Mouse (Mus musculus): Measurements from ENCODE around the gene Ppt2. TPM values are rescaled to one million over a fixed set of nuclear protein-coding genes. Genes with fewer than 3 reads are reported as not detected.

Ppt2 gene
- polyA plus RNA-seq, 1 experiment, result 12.7 TPM

- Histone ChIP-seq H3K79me3 (ENCODE audit: low read depth) (no peaks in the 10 kb centered on the region), H3K36me3 (ENCODE audit: control insufficient read depth, insufficient read depth) (no peaks in the 10 kb centered on the region), H3K79me2 (ENCODE audit: control insufficient read depth, insufficient read depth) (no peaks in the 10 kb centered on the region), H3ac (ENCODE audit: control insufficient read depth, insufficient read length, low read depth) (no peak overlapping the region), H3K27me3 (ENCODE audit: control insufficient read depth, insufficient read depth, insufficient read length) (peaks cover 48% of the 10 kb centered on the region), H3K4me3 (ENCODE audit: insufficient read depth, poor library complexity, severe bottlenecking) (no peak overlapping the region)
- TF ChIP-seq CEBPB (IDR thresholded peaks at IDR 0.05; ENCODE audit: low read depth), result no peak
- no peak for TF ChIP-seq MYOD1 (IDR thresholded peaks at IDR 0.05; ENCODE audit: control insufficient read depth, insufficient read length, low read depth)
- no peak for TF ChIP-seq MAX (IDR thresholded peaks at IDR 0.05)
- TF ChIP-seq USF1 (IDR thresholded peaks at IDR 0.05; ENCODE audit: low read depth), result no peak
- TF ChIP-seq CTCF (IDR thresholded peaks at IDR 0.05; ENCODE audit: control insufficient read depth, insufficient read depth, insufficient read length), result no peak
- TF ChIP-seq FOSL1 (IDR thresholded peaks at IDR 0.05; ENCODE audit: insufficient read depth, low read length, poor library complexity, severe bottlenecking), result no peak
Observed at GRCm38 (mm10) chr17:34568421-34568820, 59.9 kb downstream of the Ppt2 start.

DNA sequence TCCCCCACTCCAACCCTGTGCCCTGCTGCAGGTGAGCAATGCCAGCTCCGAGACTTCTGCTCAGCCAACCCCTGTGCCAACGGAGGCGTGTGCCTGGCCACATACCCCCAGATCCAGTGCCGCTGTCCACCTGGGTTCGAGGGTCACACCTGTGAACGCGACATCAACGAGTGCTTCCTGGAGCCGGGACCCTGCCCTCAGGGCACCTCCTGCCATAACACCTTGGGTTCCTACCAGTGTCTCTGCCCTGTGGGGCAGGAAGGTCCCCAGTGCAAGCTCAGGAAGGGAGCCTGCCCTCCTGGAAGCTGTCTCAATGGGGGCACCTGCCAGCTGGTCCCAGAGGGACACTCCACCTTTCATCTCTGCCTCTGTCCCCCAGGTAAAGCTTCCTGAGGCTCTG, 61.0 kb downstream of the Ppt2 start:
- no peaks in the 10 kb centered on the region for H3K79me3 ChIP-seq (ENCODE audit: low read depth)
- no peak overlapping the region for H3ac ChIP-seq (ENCODE audit: control insufficient read depth, insufficient read length, low read depth)
- H3K27me3 ChIP-seq (ENCODE audit: control insufficient read depth, insufficient read depth, insufficient read length), result peaks cover 48% of the 10 kb centered on the region
- no peak for TF ChIP-seq FOSL1 (IDR thresholded peaks at IDR 0.05; ENCODE audit: insufficient read depth, low read length, poor library complexity, severe bottlenecking)
- TF ChIP-seq CEBPB (IDR thresholded peaks at IDR 0.05; ENCODE audit: low read depth), result no peak
- no peak for TF ChIP-seq MAX (IDR thresholded peaks at IDR 0.05)
- no peak for TF ChIP-seq USF1 (IDR thresholded peaks at IDR 0.05; ENCODE audit: low read depth)
- TF ChIP-seq MYOD1 (IDR thresholded peaks at IDR 0.05; ENCODE audit: control insufficient read depth, insufficient read length, low read depth), result no peak
- TF ChIP-seq CTCF (IDR thresholded peaks at IDR 0.05; ENCODE audit: control insufficient read depth, insufficient read depth, insufficient read length), result no peak
- TF ChIP-seq MYOG (IDR thresholded peaks at IDR 0.05; ENCODE audit: control insufficient read depth, extremely low read depth, insufficient read length), result no peak
- H3K4me3 ChIP-seq (ENCODE audit: insufficient read depth, poor library complexity, severe bottlenecking), result no peak overlapping the region
- no peaks in the 10 kb centered on the region for H3K79me2 ChIP-seq (ENCODE audit: control insufficient read depth, insufficient read depth)
- H3K36me3 ChIP-seq (ENCODE audit: control insufficient read depth, insufficient read depth), result no peaks in the 10 kb centered on the region

Other genes with a start within 250 kb of the Ppt2 start
- not detected for gene BC051142, start 229.7 kb downstream of the Ppt2 start, polyA plus RNA-seq (2012; fragmentation: generic; extraction: Trizol)
- not detected for gene Btnl4, start 151.2 kb downstream of the Ppt2 start, polyA plus RNA-seq (2012; fragmentation: generic; extraction: Trizol)
- gene Btnl6, start 111.2 kb downstream of the Ppt2 start, polyA plus RNA-seq (2012; fragmentation: generic; extraction: Trizol), result not detected
- 0.51 TPM for gene Notch4, start 64.2 kb downstream of the Ppt2 start, polyA plus RNA-seq (2012; fragmentation: generic; extraction: Trizol)
- gene Gpsm3, start 38.7 kb downstream of the Ppt2 start, polyA plus RNA-seq (2012; fragmentation: generic; extraction: Trizol), result 1.2 TPM
- gene Pbx2, start 37.2 kb downstream of the Ppt2 start, polyA plus RNA-seq (2012; fragmentation: generic; extraction: Trizol), result 18.1 TPM
- gene Ager, start 30.6 kb downstream of the Ppt2 start, polyA plus RNA-seq (2012; fragmentation: generic; extraction: Trizol), result 0.30 TPM
- gene Rnf5, start 24.8 kb downstream of the Ppt2 start, polyA plus RNA-seq (2012; fragmentation: generic; extraction: Trizol), result 37.1 TPM
- gene Agpat1, start 24.2 kb downstream of the Ppt2 start, polyA plus RNA-seq (2012; fragmentation: generic; extraction: Trizol), result 73.9 TPM
- 0.22 TPM for gene Egfl8, start 12.5 kb downstream of the Ppt2 start, polyA plus RNA-seq (2012; fragmentation: generic; extraction: Trizol)
- gene Prrt1, start 1.0 kb upstream of the Ppt2 start, polyA plus RNA-seq (2012; fragmentation: generic; extraction: Trizol), result not detected
- 9.9 TPM for gene Fkbpl, start 16.3 kb upstream of the Ppt2 start, polyA plus RNA-seq (2012; fragmentation: generic; extraction: Trizol)
- 38.3 TPM for gene Atf6b, start 18.6 kb upstream of the Ppt2 start, polyA plus RNA-seq (2012; fragmentation: generic; extraction: Trizol)
- gene Tnxb, start 42.0 kb upstream of the Ppt2 start, polyA plus RNA-seq (2012; fragmentation: generic; extraction: Trizol), result 0.02 TPM
- gene C4b, start 115.4 kb upstream of the Ppt2 start, polyA plus RNA-seq (2012; fragmentation: generic; extraction: Trizol), result not detected
- not detected for gene Cyp21a1, start 176.1 kb upstream of the Ppt2 start, polyA plus RNA-seq (2012; fragmentation: generic; extraction: Trizol)
- 35.9 TPM for gene Stk19, start 208.4 kb upstream of the Ppt2 start, polyA plus RNA-seq (2012; fragmentation: generic; extraction: Trizol)
- gene Dxo, start 208.5 kb upstream of the Ppt2 start, polyA plus RNA-seq (2012; fragmentation: generic; extraction: Trizol), result 27.2 TPM
- 28.1 TPM for gene Skiv2l, start 221.7 kb upstream of the Ppt2 start, polyA plus RNA-seq (2012; fragmentation: generic; extraction: Trizol)
- gene Nelfe, start 221.9 kb upstream of the Ppt2 start, polyA plus RNA-seq (2012; fragmentation: generic; extraction: Trizol), result 75.1 TPM
- 0.28 TPM for gene Cfb, start 234.0 kb upstream of the Ppt2 start, polyA plus RNA-seq (2012; fragmentation: generic; extraction: Trizol)

Measured in C2C12 (cell line).